Mouse (Mus musculus) limb, embryonic 15.5 days (tissue): ENCODE measurements around the gene 4933407L21Rik. TPM values are rescaled to one million over a fixed set of nuclear protein-coding genes. Genes with fewer than 3 reads are reported as not detected.

Source experiments
- ATAC-seq: fragments of 200-750 bp; cut with Nextera tagmentation; 2 replicates; pipeline ENCODE4 v1.8.0; 2017; ENCODE audit warnings: low read depth, moderate TSS enrichment; ENCODE audit not compliant: insufficient number of reproducible peaks, low FRiP score, low TSS enrichment
- H3K27ac ChIP-seq: fragments of 300-500 bp; sonication (generic); 2 replicates; pipeline ENCODE4 v1.5.1; 2015; ENCODE audit warnings: moderate library complexity, mild to moderate bottlenecking, inconsistent platforms
- H3K27me3 ChIP-seq: fragments of 300-500 bp; sonication (generic); 2 replicates; pipeline ENCODE4 v1.6.1; 2015; ENCODE audit warnings: inconsistent platforms
- H3K36me3 ChIP-seq: fragments of 300-500 bp; sonication (generic); 2 replicates; pipeline ENCODE4 v1.6.1; 2015; ENCODE audit warnings: inconsistent platforms
- H3K4me1 ChIP-seq: fragments of 300-500 bp; sonication (generic); 2 replicates; pipeline ENCODE4 v1.6.1; 2015; ENCODE audit warnings: inconsistent platforms
- H3K4me2 ChIP-seq: fragments of 300-500 bp; sonication (generic); 2 replicates; pipeline ENCODE4 v1.6.1; 2015; ENCODE audit warnings: mild to moderate bottlenecking, inconsistent platforms
- H3K4me3 ChIP-seq: fragments of 300-500 bp; sonication (generic); 2 replicates; pipeline ENCODE4 v1.5.1; 2015; ENCODE audit warnings: mild to moderate bottlenecking, inconsistent platforms
- H3K9ac ChIP-seq: fragments of 300-500 bp; sonication (generic); 2 replicates; pipeline ENCODE4 v1.6.1; 2015; ENCODE audit warnings: inconsistent platforms
- H3K9me3 ChIP-seq: fragments of 300-500 bp; sonication (generic); 2 replicates; pipeline ENCODE4 v1.6.1; 2016; ENCODE audit warnings: inconsistent platforms
- WGBS: fragments of 180-500 bp; shearing (Covaris S2); methylation state at CpG from one replicate; pipeline ENCODE4 v1.1.7; 2015; 5-methylcytosine and 5-hydroxymethylcytosine counted together
- polyA plus RNA-seq: library from polyadenylated mRNA; unstranded; fragments of >200 nt; fragmentation: Nextera tagmentation; extraction: Ambion mirVana; gene quantifications from 2 replicates; pipeline ENCODE4 v1.2.1, GENCODE M21; 2015

4933407L21Rik gene
- polyA plus RNA-seq, 1 experiment from 2014 or later: 0.35 TPM

- H3K9me3 ChIP-seq: no peaks in the 10 kb centered on the region
- no peak overlapping the region for H3K4me3 ChIP-seq
- no peak for ATAC-seq
- no peaks in the 10 kb centered on the region for H3K27me3 ChIP-seq
- H3K4me2 ChIP-seq: no peak overlapping the region
- peaks cover 8% of the 10 kb centered on the region; the same call in 1 of the 2 replicates for H3K4me1 ChIP-seq
- H3K27ac ChIP-seq: no peak overlapping the region
- 56% methylated on average over 7 of the region's 7 CpGs for WGBS
- no peak overlapping the region for H3K9ac ChIP-seq
- no peaks in the 10 kb centered on the region for H3K36me3 ChIP-seq
Observed at GRCm38 (mm10) chr1:85922127-85922864, 6.0 kb upstream of the 4933407L21Rik start.

GRCm38 (mm10) chr1:85922865-85923211 lies 5.4 kb upstream of the 4933407L21Rik start:
- ATAC-seq: no peak

GRCm38 (mm10) chr1:85925183-85925582 lies 3.1 kb upstream of the 4933407L21Rik start:
- Histone ChIP-seq H3K4me1 (peaks cover 25% of the 10 kb centered on the region), H3K36me3 (no peaks in the 10 kb centered on the region), H3K9ac (no peak overlapping the region), H3K9me3 (no peaks in the 10 kb centered on the region), H3K4me3 (no peak overlapping the region), H3K4me2 (no peak overlapping the region), H3K27me3 (no peaks in the 10 kb centered on the region), H3K27ac (no peak overlapping the region)
- no peak for ATAC-seq
- 81% methylated on average over 5 of the region's 5 CpGs for WGBS

More at GRCm38 (mm10) chr1:85922865-85923211, 5.4 kb upstream of the 4933407L21Rik start:
- Histone ChIP-seq H3K27ac (no peak overlapping the region), H3K9me3 (no peaks in the 10 kb centered on the region), H3K4me3 (no peak overlapping the region), H3K4me2 (no peak overlapping the region), H3K4me1 (peaks cover 12% of the 10 kb centered on the region), H3K9ac (no peak overlapping the region), H3K27me3 (no peaks in the 10 kb centered on the region), H3K36me3 (no peaks in the 10 kb centered on the region)
- 74% methylated on average over 5 of the region's 5 CpGs for WGBS

GRCm38 (mm10) chr1:85928688-85929065 lies 394 bp downstream of the 4933407L21Rik start:
- Histone ChIP-seq H3K4me1 (peaks cover 27% of the 10 kb centered on the region), H3K36me3 (no peaks in the 10 kb centered on the region), H3K27ac (peak overlapping the region; percentile 61), H3K4me2 (no peak overlapping the region), H3K9me3 (no peaks in the 10 kb centered on the region), H3K27me3 (no peaks in the 10 kb centered on the region), H3K9ac (no peak overlapping the region), H3K4me3 (no peak overlapping the region)
- 61% methylated on average over 4 of the region's 4 CpGs for whole genome bisulfite sequencing
- ATAC-seq: no peak

GRCm38 (mm10) chr1:85929406-85929805 lies 1.1 kb downstream of the 4933407L21Rik start:
- WGBS: 78% methylated on average over 6 of the region's 6 CpGs
- H3K27ac ChIP-seq: no peak overlapping the region

DNA sequence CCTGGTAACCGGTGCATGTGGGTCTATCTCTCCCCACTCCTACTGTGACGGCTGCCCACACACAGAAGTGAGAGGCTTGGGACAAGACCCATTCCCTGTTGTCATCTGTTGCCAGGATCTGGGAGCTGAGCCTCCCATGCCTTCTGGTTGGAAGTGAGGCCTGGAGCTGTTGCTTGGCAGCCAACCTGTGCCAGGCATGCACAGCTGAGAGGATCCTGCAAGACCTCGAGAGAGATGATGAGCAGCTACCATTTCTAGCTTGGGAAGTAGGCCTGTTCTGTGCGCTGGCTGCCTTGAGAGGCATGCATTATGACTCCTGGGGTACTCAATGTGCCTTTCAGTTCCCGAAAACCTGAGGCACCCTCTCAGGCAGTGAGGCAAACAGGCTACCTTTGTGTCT lies 2.9 kb downstream of the 4933407L21Rik start:
- ATAC-seq: no peak
- peaks cover 36% of the 10 kb centered on the region for H3K4me1 ChIP-seq
- H3K27ac ChIP-seq: no peak overlapping the region
- H3K9me3 ChIP-seq: no peaks in the 10 kb centered on the region
- H3K9ac ChIP-seq: no peak overlapping the region
- no peak overlapping the region for H3K4me3 ChIP-seq
- H3K27me3 ChIP-seq: no peaks in the 10 kb centered on the region
- 79% methylated on average over 5 of the region's 5 CpGs for WGBS
- H3K36me3 ChIP-seq: no peaks in the 10 kb centered on the region
- no peak overlapping the region for H3K4me2 ChIP-seq

More at GRCm38 (mm10) chr1:85929406-85929805, 1.1 kb downstream of the 4933407L21Rik start:
- Histone ChIP-seq H3K27me3 (no peaks in the 10 kb centered on the region), H3K4me2 (no peak overlapping the region), H3K9me3 (no peaks in the 10 kb centered on the region), H3K4me1 (peaks cover 33% of the 10 kb centered on the region), H3K9ac (no peak overlapping the region), H3K4me3 (no peak overlapping the region), H3K36me3 (no peaks in the 10 kb centered on the region)
- ATAC-seq: no peak

DNA sequence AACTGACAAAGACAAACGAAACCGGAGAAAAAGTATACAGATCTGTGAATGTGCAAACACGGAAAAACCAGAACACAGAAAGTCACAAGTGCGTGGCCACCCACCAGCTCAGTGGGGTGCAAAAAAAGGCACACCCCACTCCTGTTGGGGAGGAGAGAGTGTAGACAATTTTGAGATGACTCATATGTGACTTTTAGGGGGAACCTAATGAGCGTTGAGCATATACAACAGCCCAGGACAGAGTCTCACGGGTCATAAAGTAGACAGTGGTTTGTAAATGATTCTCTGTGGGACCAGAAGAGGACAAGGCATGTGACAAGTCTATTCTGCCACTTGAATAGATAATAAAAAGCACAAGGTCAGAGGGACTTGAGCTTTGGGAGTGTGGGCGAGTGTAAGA lies 4.9 kb downstream of the 4933407L21Rik start:
- H3K4me3 ChIP-seq: no peak overlapping the region
- H3K9me3 ChIP-seq: no peaks in the 10 kb centered on the region
- no peak for ATAC-seq
- H3K36me3 ChIP-seq: no peaks in the 10 kb centered on the region
- H3K27ac ChIP-seq: peak overlapping the region; percentile 33; the same call in 1 of the 2 replicates
- H3K27me3 ChIP-seq: no peaks in the 10 kb centered on the region
- WGBS: 20% methylated on average over 7 of the region's 7 CpGs
- peaks cover 30% of the 10 kb centered on the region for H3K4me1 ChIP-seq
- H3K4me2 ChIP-seq: no peak overlapping the region; the same call in 1 of the 2 replicates
- no peak overlapping the region for H3K9ac ChIP-seq

DNA sequence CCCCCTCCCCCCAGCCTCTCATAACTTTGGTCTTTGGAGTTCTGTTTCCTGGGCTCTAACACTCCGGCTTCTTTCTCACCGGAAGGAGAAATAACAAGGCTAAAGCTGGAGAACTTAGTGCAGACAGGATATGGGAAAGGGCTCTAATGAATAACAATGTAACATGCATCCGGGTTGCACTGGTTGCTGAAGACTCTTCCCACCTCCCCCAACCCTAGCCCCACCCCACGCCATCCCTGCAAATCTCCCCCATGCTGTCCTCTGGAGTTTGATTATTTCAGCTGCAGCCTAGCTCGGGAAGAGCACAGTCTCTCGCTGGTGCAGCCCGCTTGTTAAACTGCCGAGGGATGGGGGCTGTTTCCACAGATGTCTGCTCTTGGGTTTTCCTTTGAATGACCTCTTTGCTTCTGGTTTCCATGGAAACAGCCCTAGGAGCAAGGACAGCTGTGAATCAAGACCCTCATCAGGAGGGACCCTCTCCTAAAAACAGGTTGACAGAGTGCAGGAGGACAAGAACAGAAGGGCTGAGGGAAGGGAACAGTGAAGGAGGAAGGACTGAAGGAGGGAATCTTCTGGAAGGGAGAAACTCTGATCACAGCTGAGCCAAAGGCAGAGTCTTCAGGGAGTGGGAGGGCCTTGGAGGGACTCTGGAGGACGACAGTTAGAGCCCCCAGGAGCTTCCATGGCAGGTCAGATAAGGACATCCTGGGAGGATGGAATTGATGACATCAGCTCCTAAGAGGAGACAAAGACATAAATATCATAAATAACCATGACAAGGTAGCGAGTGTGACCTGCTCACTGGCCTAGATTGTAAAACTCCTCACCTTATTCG lies 5.6 kb downstream of the 4933407L21Rik start:
- 0 out of 2 replicates have a peak, but pooled peaks have one; percentile 23 for ATAC-seq
- Histone ChIP-seq H3K36me3 (no peaks in the 10 kb centered on the region), H3K27ac (no peak overlapping the region; the same call in 1 of the 2 replicates), H3K27me3 (no peaks in the 10 kb centered on the region), H3K4me3 (0 out of 2 replicates have a peak overlapping the region, but pooled peaks have one; percentile 5), H3K4me1 (peaks cover 24% of the 10 kb centered on the region), H3K9me3 (no peaks in the 10 kb centered on the region), H3K9ac (no peak overlapping the region), H3K4me2 (peak overlapping the region; percentile 17; the same call in 1 of the 2 replicates)
- WGBS: 8% methylated on average over 11 of the region's 11 CpGs

DNA sequence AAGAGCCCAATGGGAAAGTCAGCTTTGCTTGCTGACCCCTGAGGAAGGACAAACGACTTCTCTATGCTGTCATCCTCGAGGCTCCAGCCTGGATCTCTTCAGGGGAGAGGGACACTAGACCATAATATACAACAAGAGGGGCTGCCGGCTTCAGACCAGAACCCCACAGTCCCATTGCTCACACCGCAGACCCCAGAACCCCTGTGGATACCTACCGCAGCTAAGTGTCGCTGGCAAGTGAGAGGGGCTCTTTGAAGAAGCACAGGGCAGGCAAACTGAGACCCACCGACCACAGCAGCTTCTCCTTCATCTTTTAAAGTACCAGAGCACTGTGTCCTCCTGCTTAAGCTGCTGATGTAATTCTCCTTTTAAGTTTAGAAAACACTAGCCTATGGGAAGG lies 6.3 kb downstream of the 4933407L21Rik start:
- no peaks in the 10 kb centered on the region for H3K36me3 ChIP-seq
- WGBS: 17% methylated on average over 7 of the region's 7 CpGs
- H3K27me3 ChIP-seq: no peaks in the 10 kb centered on the region
- no peak overlapping the region for H3K4me2 ChIP-seq
- no peak for ATAC-seq
- H3K27ac ChIP-seq: no peak overlapping the region
- H3K9me3 ChIP-seq: no peaks in the 10 kb centered on the region
- H3K4me3 ChIP-seq: no peak overlapping the region
- H3K9ac ChIP-seq: no peak overlapping the region
- peaks cover 21% of the 10 kb centered on the region for H3K4me1 ChIP-seq

DNA sequence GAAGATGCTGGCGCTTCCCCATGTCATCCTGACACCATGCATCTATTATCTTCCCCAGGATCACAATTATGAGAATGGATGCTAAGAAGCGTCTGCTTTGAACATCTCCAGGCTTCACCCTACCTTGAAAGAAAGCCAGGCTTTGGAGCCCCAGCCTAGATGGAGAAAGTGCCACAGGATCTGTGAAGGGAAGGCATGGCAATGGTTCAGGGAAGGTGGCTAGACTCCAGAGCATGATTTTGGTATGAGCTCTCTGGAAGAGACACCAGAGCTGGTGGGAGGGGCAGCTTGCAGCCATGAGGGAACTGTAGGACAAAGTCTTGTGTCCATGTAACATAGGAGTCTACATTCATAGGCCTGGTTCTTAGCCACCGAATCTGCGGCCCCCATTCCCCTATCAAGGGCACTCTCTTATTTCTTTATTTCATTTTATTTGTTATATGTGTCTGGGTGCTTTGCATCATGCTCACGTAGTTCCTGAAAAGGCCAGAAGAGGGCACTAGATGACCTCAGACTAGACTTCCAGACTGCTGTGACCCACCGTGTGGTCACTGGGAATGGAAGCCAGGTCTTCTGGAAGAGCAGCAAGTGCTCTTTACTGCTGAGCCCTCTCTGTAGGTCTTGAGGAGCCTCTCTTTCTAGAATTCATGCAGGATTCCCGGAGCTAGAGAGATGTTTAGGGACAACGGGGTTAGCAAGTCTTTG lies 7.0 kb downstream of the 4933407L21Rik start:
- no peak overlapping the region for H3K4me2 ChIP-seq
- no peaks in the 10 kb centered on the region for H3K9me3 ChIP-seq
- no peak overlapping the region for H3K4me3 ChIP-seq
- no peak overlapping the region for H3K9ac ChIP-seq
- no peak for ATAC-seq
- no peaks in the 10 kb centered on the region for H3K36me3 ChIP-seq
- H3K27ac ChIP-seq: no peak overlapping the region
- no peaks in the 10 kb centered on the region for H3K27me3 ChIP-seq
- 55% methylated on average over 8 of the region's 8 CpGs for WGBS
- H3K4me1 ChIP-seq: peaks cover 21% of the 10 kb centered on the region

GRCm38 (mm10) chr1:85936265-85936664 lies 8.0 kb downstream of the 4933407L21Rik start:
- no peak for ATAC-seq
- no peaks in the 10 kb centered on the region for H3K36me3 ChIP-seq
- H3K4me3 ChIP-seq: no peak overlapping the region
- no peak overlapping the region for H3K27ac ChIP-seq
- no peak overlapping the region for H3K9ac ChIP-seq
- no peaks in the 10 kb centered on the region for H3K9me3 ChIP-seq
- H3K4me1 ChIP-seq: peaks cover 21% of the 10 kb centered on the region
- WGBS: 50% methylated on average over 6 of the region's 6 CpGs
- no peak overlapping the region for H3K4me2 ChIP-seq
- no peaks in the 10 kb centered on the region for H3K27me3 ChIP-seq
